Mouse (Mus musculus) MEL (cell line): ENCODE data around the gene Rasgrp1. TPM values are rescaled to one million over a fixed set of nuclear protein-coding genes. Genes with fewer than 3 reads are reported as not detected.

Experiments
- DNase-seq: peaks from one replicate; pipeline ENCODE4 v3.0.0; 2011; ENCODE audit warnings: low read depth, low spot score
- H3K27ac ChIP-seq: 2 replicates; pipeline ENCODE4 v1.5.1; 2012; ENCODE audit warnings: low read depth, mild to moderate bottlenecking, control low read depth, low read length, moderate library complexity; ENCODE audit not compliant: control insufficient read depth
- H3K27me3 ChIP-seq, 2 experiments: fragments of 150-350 bp in 1 of 2; sonication (generic) in 1 of 2; 2 replicates each; pipeline ENCODE4 v1.6.1; 2012; ENCODE audit warnings: low read length in 2 of 2, mild to moderate bottlenecking in 2 of 2, improper control_type of control experiment in 1 of 2, moderate library complexity in 1 of 2; ENCODE audit not compliant: insufficient read depth in 2 of 2, control insufficient read depth in 1 of 2
- H3K36me3 ChIP-seq, 2 experiments: 2 replicates each; pipeline ENCODE4 v1.6.1; 2012 to 2014; ENCODE audit warnings: low read length in 2 of 2, improper control_type of control experiment in 1 of 2, inconsistent platforms in 1 of 2, mild to moderate bottlenecking in 1 of 2; ENCODE audit not compliant: insufficient read depth in 2 of 2, control insufficient read depth in 1 of 2
- H3K4me1 ChIP-seq, 2 experiments: fragments of 150-350 bp in 1 of 2; sonication (generic) in 1 of 2; 2 replicates each; pipeline ENCODE4 v1.6.1; 2012; ENCODE audit warnings: low read length in 2 of 2, improper control_type of control experiment in 1 of 2, mild to moderate bottlenecking in 1 of 2; ENCODE audit not compliant: insufficient read depth in 2 of 2, control insufficient read depth in 1 of 2
- H3K4me3 ChIP-seq, 2 experiments: fragments of 150-350 bp in 1 of 2; sonication (generic) in 1 of 2; 2 replicates each; pipeline ENCODE4 v1.5.1; 2012; ENCODE audit warnings: low read depth in 2 of 2, low read length in 2 of 2, mild to moderate bottlenecking in 2 of 2, moderate library complexity in 2 of 2, control low read depth in 1 of 2, improper control_type of control experiment in 1 of 2; ENCODE audit not compliant: control insufficient read depth in 1 of 2, insufficient read depth in 1 of 2
- H3K79me2 ChIP-seq: 2 replicates; pipeline ENCODE4 v1.6.1; 2012; ENCODE audit warnings: mild to moderate bottlenecking, low read length, moderate library complexity; ENCODE audit not compliant: control insufficient read depth, poor library complexity, insufficient read depth
- H3K9ac ChIP-seq: 2 replicates; pipeline ENCODE4 v1.6.1; 2012; ENCODE audit warnings: low read depth, mild to moderate bottlenecking, control low read depth, low read length, moderate library complexity; ENCODE audit not compliant: control insufficient read depth, poor library complexity, severe bottlenecking
- H3K9me3 ChIP-seq: fragments of 150-350 bp; sonication (generic); replicated peaks from 2 replicates; pipeline ENCODE4 v1.6.1; 2012; ENCODE audit warnings: mild to moderate bottlenecking, low read length, improper control_type of control experiment, moderate library complexity; ENCODE audit not compliant: insufficient read depth
- CHD1 ChIP-seq: IDR thresholded peaks from 2 replicates; pipeline ENCODE4 v1.6.1; 2012; ENCODE audit warnings: low read depth, mild to moderate bottlenecking, inconsistent platforms, low read length, improper control_type of control experiment
- CHD2 ChIP-seq: IDR thresholded peaks from 2 replicates; pipeline ENCODE4 v1.6.1; 2011; ENCODE audit warnings: low read length, improper control_type of control experiment
- CTCF ChIP-seq, 3 experiments: IDR thresholded peaks in 2 of 3; conservative IDR thresholded peaks in 1 of 3; 2 replicates each; pipeline ENCODE4 v1.5.1; 2011 to 2012; ENCODE audit warnings: low read length in 3 of 3, low read depth in 2 of 3, mild to moderate bottlenecking in 2 of 3, improper control_type of control experiment in 1 of 3, inconsistent platforms in 1 of 3, mixed read lengths in 1 of 3, moderate library complexity in 1 of 3; ENCODE audit not compliant: control insufficient read depth in 1 of 3, insufficient read depth in 1 of 3, poor library complexity in 1 of 3, severe bottlenecking in 1 of 3
- ETS1 ChIP-seq: IDR thresholded peaks from 2 replicates; pipeline ENCODE4 v1.6.1; 2012; ENCODE audit warnings: low read depth, mild to moderate bottlenecking, inconsistent platforms, low read length, improper control_type of control experiment, moderate library complexity
- HCFC1 ChIP-seq: IDR thresholded peaks from 2 replicates; pipeline ENCODE4 v1.6.1; 2012; ENCODE audit warnings: low read depth, mild to moderate bottlenecking, inconsistent platforms, low read length, improper control_type of control experiment, moderate library complexity
- MAFK ChIP-seq: IDR thresholded peaks from 2 replicates; pipeline ENCODE4 v1.6.1; 2011; ENCODE audit warnings: low read depth, mild to moderate bottlenecking, low read length, improper control_type of control experiment, borderline replicate concordance
- MAZ ChIP-seq: IDR thresholded peaks from 2 replicates; pipeline ENCODE4 v1.6.1; 2012; ENCODE audit warnings: low read depth, mild to moderate bottlenecking, inconsistent platforms, low read length, improper control_type of control experiment
- MEF2A ChIP-seq: IDR thresholded peaks from 2 replicates; pipeline ENCODE4 v1.6.1; 2014; ENCODE audit warnings: low read depth, mild to moderate bottlenecking, inconsistent platforms, low read length, improper control_type of control experiment; ENCODE audit not compliant: poor library complexity, insufficient replicate concordance, severe bottlenecking; ENCODE audit errors: extremely low read depth
- RCOR1 ChIP-seq: IDR thresholded peaks from 2 replicates; pipeline ENCODE4 v1.6.1; 2012; ENCODE audit warnings: low read depth, mild to moderate bottlenecking, inconsistent platforms, low read length, improper control_type of control experiment
- SIN3A ChIP-seq: IDR thresholded peaks from 2 replicates; pipeline ENCODE4 v1.6.1; 2012; ENCODE audit warnings: low read length, improper control_type of control experiment, inconsistent platforms
- TBP ChIP-seq: IDR thresholded peaks from 2 replicates; pipeline ENCODE4 v1.8.0; 2011; ENCODE audit warnings: low read depth, low read length, improper control_type of control experiment
- TCF12 ChIP-seq: IDR thresholded peaks from 2 replicates; pipeline ENCODE4 v1.6.1; 2014; ENCODE audit warnings: low read depth, mild to moderate bottlenecking, inconsistent platforms, low read length, improper control_type of control experiment, moderate library complexity
- USF2 ChIP-seq, 2 experiments: IDR thresholded peaks; 2 replicates each; pipeline ENCODE4 v1.6.1; 2011 to 2012; ENCODE audit warnings: improper control_type of control experiment in 2 of 2, low read length in 2 of 2, borderline replicate concordance in 1 of 2, inconsistent platforms in 1 of 2, low read depth in 1 of 2, mild to moderate bottlenecking in 1 of 2; ENCODE audit not compliant: insufficient read depth in 1 of 2
- ZC3H11A ChIP-seq: IDR thresholded peaks from 2 replicates; pipeline ENCODE4 v1.6.1; 2012; ENCODE audit warnings: low read depth, mild to moderate bottlenecking, inconsistent platforms, low read length, improper control_type of control experiment
- ZMIZ1 ChIP-seq: IDR thresholded peaks from 2 replicates; pipeline ENCODE4 v1.6.1; 2012; ENCODE audit warnings: low read depth, mild to moderate bottlenecking, inconsistent platforms, low read length, improper control_type of control experiment, moderate library complexity
- polyA plus RNA-seq, 2 experiments: library from polyadenylated mRNA; stranded (reverse) in 1 of 2; unstranded in 1 of 2; fragments of >175 nt in 1 of 2; fragments of >200 nt in 1 of 2; gene quantifications; 2 replicates each; pipeline versions ENCODE4 v1.2.1 to v1.2.4; 2012; ENCODE audit warnings: low replicate concordance in 2 of 2, low read depth in 1 of 2; ENCODE audit not compliant: insufficient read length in 2 of 2, insufficient read depth in 1 of 2, missing spikeins in 1 of 2
- total RNA-seq: library from RNA; depleted of rRNA; stranded (reverse); fragments of 300-350 nt; gene quantifications from 2 replicates; pipeline ENCODE4 v1.2.3, GENCODE M21; 2012

Gene Rasgrp1
- total and polyA plus RNA-seq, 3 experiments: not detected

DNA sequence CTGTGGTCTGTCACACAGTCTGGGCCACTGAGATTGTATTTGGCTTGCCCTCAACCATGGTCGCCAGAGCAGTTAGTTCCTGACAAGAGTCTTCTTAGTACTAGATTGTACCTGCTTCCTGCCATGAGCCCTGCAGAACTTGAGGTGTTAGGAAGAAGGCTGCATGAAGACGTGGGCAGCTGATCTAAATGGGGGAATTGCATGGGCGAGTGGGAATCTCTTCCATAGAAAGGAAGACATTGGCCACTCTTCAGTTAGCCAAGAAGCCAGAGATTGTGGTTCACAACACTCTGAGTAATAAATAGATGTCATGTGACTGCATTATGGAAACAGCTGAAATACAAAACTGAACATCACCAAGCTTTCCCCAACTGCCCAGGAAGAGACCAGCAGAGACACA lies 23.8 kb downstream of the Rasgrp1 start:
- H3K27ac ChIP-seq: no peak overlapping the region
- no peak for TF ChIP-seq CHD1
- no peak for TF ChIP-seq MAZ
- no peak for TF ChIP-seq HCFC1
- no peak for TF ChIP-seq SIN3A
- TF ChIP-seq, all 39 proteins: peak for 0
- H3K9me3 ChIP-seq: no peaks in the 10 kb centered on the region
- no peaks in the 10 kb centered on the region for H3K27me3 ChIP-seq
- H3K79me2 ChIP-seq: no peaks in the 10 kb centered on the region
- no peaks in the 10 kb centered on the region for H3K36me3 ChIP-seq
- H3K9ac ChIP-seq: no peak overlapping the region
- DNase-seq: no peak
- no peaks in the 10 kb centered on the region for H3K4me1 ChIP-seq
- H3K4me3 ChIP-seq: no peak overlapping the region

DNA sequence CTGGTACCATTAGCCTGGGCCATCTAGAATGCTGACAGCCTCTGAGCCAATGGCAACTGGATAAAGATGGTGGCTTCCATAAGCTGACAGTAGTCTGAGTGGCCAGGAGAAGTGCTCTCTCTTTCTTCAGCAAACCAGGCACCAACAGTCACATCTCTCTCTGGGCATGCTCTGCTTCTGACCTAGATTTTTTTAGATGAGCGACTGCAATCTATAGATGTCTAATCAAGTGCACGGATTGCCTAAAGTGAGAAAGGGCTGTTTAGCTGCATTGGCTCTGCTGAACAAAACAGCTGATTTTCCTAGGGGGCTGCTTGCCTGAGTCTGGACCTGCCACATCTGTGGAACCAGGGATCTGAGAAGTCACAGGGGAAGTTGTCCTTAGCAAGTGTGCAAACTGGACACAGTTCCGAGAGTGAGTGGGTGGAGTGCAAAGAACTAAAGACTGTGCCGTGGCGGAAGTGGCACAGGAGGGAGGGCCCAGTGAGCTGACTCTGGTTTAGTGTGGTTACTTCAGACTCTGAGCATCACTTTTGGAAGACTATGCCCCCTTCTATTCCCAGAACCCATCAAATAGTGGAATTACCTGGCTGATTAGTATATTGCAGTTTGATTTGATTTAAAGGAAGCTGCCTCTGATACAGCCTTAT lies 29.1 kb downstream of the Rasgrp1 start:
- Histone ChIP-seq H3K9ac (no peak overlapping the region), H3K4me3 (no peak overlapping the region), H3K4me1 (no peaks in the 10 kb centered on the region), H3K9me3 (no peaks in the 10 kb centered on the region), H3K79me2 (no peaks in the 10 kb centered on the region), H3K27ac (no peak overlapping the region), H3K27me3 (no peaks in the 10 kb centered on the region)
- TF ChIP-seq ZMIZ1 (no peak), MAFK (no peak), ETS1 (no peak), ZC3H11A (no peak), MEF2A (no peak), TCF12 (no peak), RCOR1 (no peak), TBP (no peak)
- TF ChIP-seq, all 39 proteins: peak for 0
- H3K36me3 ChIP-seq: no peaks in the 10 kb centered on the region
- no peak for DNase-seq

DNA sequence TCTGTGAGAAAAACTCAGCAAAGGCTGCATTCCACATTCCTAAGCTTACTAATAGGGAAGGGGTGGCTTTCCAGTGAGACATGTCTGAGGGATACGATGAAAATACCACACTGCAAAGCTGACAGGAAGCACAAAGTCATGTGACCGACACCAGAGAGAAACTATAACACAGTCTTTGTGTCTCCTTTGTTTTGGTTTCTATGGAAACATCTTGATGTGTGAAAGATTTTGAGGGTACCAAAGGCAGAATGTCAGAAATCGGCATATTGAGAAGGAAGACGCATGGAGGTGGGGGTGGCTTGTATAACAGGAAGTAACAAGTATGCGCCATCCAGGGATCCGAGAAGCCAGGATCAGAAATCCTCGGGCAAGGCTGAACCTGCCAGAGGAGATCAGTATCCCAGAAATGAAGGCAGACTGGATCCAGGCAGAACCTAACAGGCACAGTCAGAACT lies 30.3 kb downstream of the Rasgrp1 start:
- Histone ChIP-seq H3K27ac (no peak overlapping the region), H3K9ac (no peak overlapping the region), H3K36me3 (no peaks in the 10 kb centered on the region), H3K9me3 (no peaks in the 10 kb centered on the region), H3K4me1 (no peaks in the 10 kb centered on the region), H3K27me3 (no peaks in the 10 kb centered on the region), H3K79me2 (no peaks in the 10 kb centered on the region), H3K4me3 (no peak overlapping the region)
- TF ChIP-seq MAFK: no peak
- no peak for TF ChIP-seq CHD2
- TF ChIP-seq USF2 (IDR thresholded peaks at IDR 0.05; ENCODE audit: borderline replicate concordance in 1 of 2, insufficient read depth in 1 of 2, low read depth in 1 of 2, low read length in 2 of 2): no peak
- TF ChIP-seq CTCF (IDR thresholded peaks at IDR 0.05 in 2 of 3, conservative IDR thresholded peaks at IDR 0.05 in 1 of 3; ENCODE audit: control insufficient read depth in 1 of 3, insufficient read depth in 1 of 3, low read depth in 2 of 3, low read length in 3 of 3, poor library complexity in 1 of 3, severe bottlenecking in 1 of 3): no peak
- DNase-seq: no peak
